Mouse (Mus musculus) liver, embryonic 16.5 days (tissue): ENCODE measurements around the gene Rbm8a. TPM values are rescaled to one million over a fixed set of nuclear protein-coding genes. Genes with fewer than 3 reads are reported as not detected.

Experiments used
- ATAC-seq: fragments of 200-750 bp; cut with Nextera tagmentation; 2 replicates; pipeline ENCODE4 v1.8.0; 2017; ENCODE audit warnings: low read depth, mild to moderate bottlenecking, moderate number of reproducible peaks, moderate library complexity
- H3K27ac ChIP-seq: fragments of 300-500 bp; sonication (generic); 2 replicates; pipeline ENCODE4 v1.5.1; 2014; ENCODE audit warnings: mild to moderate bottlenecking, low read length
- H3K27me3 ChIP-seq: fragments of 300-500 bp; sonication (generic); 2 replicates; pipeline ENCODE4 v1.6.1; 2014; ENCODE audit warnings: low read depth, low read length, mixed read lengths; ENCODE audit not compliant: control insufficient read depth, insufficient read depth
- H3K36me3 ChIP-seq: fragments of 300-500 bp; sonication (generic); 2 replicates; pipeline ENCODE4 v1.6.1; 2014; ENCODE audit warnings: mild to moderate bottlenecking; ENCODE audit not compliant: control insufficient read depth, insufficient read depth
- H3K4me1 ChIP-seq: fragments of 300-500 bp; sonication (generic); 2 replicates; pipeline ENCODE4 v1.6.1; 2014; ENCODE audit warnings: low read depth, low read length, mixed read lengths; ENCODE audit not compliant: control insufficient read depth
- H3K4me2 ChIP-seq: fragments of 300-500 bp; sonication (generic); 2 replicates; pipeline ENCODE4 v1.6.1; 2014; ENCODE audit warnings: low read depth, low read length, mixed read lengths
- H3K4me3 ChIP-seq: fragments of 300-500 bp; sonication (generic); 2 replicates; pipeline ENCODE4 v1.5.1; 2014; ENCODE audit warnings: low read depth, mild to moderate bottlenecking, low read length
- H3K9ac ChIP-seq: fragments of 300-500 bp; sonication (generic); 2 replicates; pipeline ENCODE4 v1.6.1; 2014; ENCODE audit warnings: low read depth, low read length
- H3K9me3 ChIP-seq: fragments of 300-500 bp; sonication (generic); replicated peaks from 2 replicates; pipeline ENCODE4 v1.6.1; 2016; ENCODE audit warnings: low read length; ENCODE audit not compliant: control insufficient read depth
- WGBS: fragments of 180-500 bp; shearing (Covaris S2); extraction: QIAGEN DNeasy Blood & Tissue Kit; methylation state at CpG from one replicate; pipeline ENCODE4 v1.1.7; 2014; ENCODE audit not compliant: insufficient replicate concordance; 5-methylcytosine and 5-hydroxymethylcytosine counted together
- polyA plus RNA-seq: library from polyadenylated mRNA; unstranded; fragments of >200 nt; fragmentation: Nextera tagmentation; extraction: Ambion mirVana; gene quantifications from 2 replicates; pipeline ENCODE4 v1.2.1, GENCODE M21; 2015

Rbm8a gene
- polyA plus RNA-seq, 1 experiment from 2014 or later, result 48.4 TPM

- no peak for ATAC-seq
- WGBS, result 31% methylated on average over 6 of the region's 6 CpGs
- H3K4me1 ChIP-seq, result peaks cover 31% of the 10 kb centered on the region
- H3K36me3 ChIP-seq, result no peaks in the 10 kb centered on the region
- H3K9me3 ChIP-seq, result no peaks in the 10 kb centered on the region
- no peak overlapping the region for H3K4me3 ChIP-seq
- H3K27me3 ChIP-seq, result peaks cover 59% of the 10 kb centered on the region
- H3K4me2 ChIP-seq, result no peak overlapping the region
- H3K27ac ChIP-seq, result no peak overlapping the region
- H3K9ac ChIP-seq, result no peak overlapping the region
Observed at GRCm38 (mm10) chr3:96595661-96596060, 34.1 kb upstream of the Rbm8a start.

GRCm38 (mm10) chr3:96596228-96596707, 33.5 kb upstream of the Rbm8a start, which contains the start of gene Ankrd34a:
Ankrd34a (plus strand) TSS chr3:96596636.
- Histone ChIP-seq H3K4me1 (peaks cover 31% of the 10 kb centered on the region), H3K36me3 (no peaks in the 10 kb centered on the region), H3K4me2 (peak within 1 kb of the TSS; percentile 50), H3K27me3 (peaks cover 65% of the 10 kb centered on the region), H3K27ac (no peak within 1 kb of the TSS), H3K9me3 (no peaks in the 10 kb centered on the region), H3K9ac (peak within 1 kb of the TSS; percentile 23), H3K4me3 (peak within 1 kb of the TSS; percentile 38)
- 2% methylated on average over 23 of the region's 23 CpGs for WGBS
- ATAC-seq, result no peak

DNA sequence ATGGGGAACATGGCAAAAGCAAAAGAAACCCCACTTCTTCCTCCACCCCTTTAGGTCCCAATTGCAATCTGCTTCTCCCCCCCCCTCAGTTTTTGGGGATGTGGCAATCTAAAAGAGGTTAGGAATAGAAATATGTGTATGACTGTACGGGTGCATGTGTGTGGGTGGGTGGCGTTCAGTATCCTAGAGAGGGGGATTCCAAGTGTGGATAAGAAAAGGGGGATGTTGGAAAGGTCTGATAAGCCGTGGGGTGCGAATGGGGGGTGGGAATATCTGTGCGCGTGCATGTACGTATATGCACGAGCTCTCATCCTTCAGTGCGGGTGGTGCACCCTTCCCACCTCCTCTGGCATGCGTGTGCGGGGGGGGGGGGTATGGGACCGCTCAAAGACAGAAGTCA, 32.9 kb upstream of the Rbm8a start:
- H3K4me1 ChIP-seq, result peaks cover 31% of the 10 kb centered on the region
- ATAC-seq, result no peak
- H3K4me3 ChIP-seq, result peak overlapping the region; percentile 28
- WGBS, result 3% methylated on average over 11 of the region's 12 CpGs
- peaks cover 71% of the 10 kb centered on the region for H3K27me3 ChIP-seq
- no peaks in the 10 kb centered on the region for H3K9me3 ChIP-seq
- no peak overlapping the region for H3K9ac ChIP-seq
- H3K4me2 ChIP-seq, result peak overlapping the region; percentile 50
- H3K36me3 ChIP-seq, result no peaks in the 10 kb centered on the region
- H3K27ac ChIP-seq, result no peak overlapping the region

GRCm38 (mm10) chr3:96597435-96597891, 32.3 kb upstream of the Rbm8a start:
- peak overlapping the region; percentile 23 for H3K9ac ChIP-seq
- H3K9me3 ChIP-seq, result no peaks in the 10 kb centered on the region
- H3K4me1 ChIP-seq, result peaks cover 26% of the 10 kb centered on the region
- peaks cover 73% of the 10 kb centered on the region for H3K27me3 ChIP-seq
- peak overlapping the region; percentile 50 for H3K4me2 ChIP-seq
- no peak overlapping the region for H3K27ac ChIP-seq
- no peak for ATAC-seq
- H3K36me3 ChIP-seq, result no peaks in the 10 kb centered on the region
- WGBS, result 0% methylated on average over 40 of the region's 40 CpGs
- peak overlapping the region; percentile 38 for H3K4me3 ChIP-seq

DNA sequence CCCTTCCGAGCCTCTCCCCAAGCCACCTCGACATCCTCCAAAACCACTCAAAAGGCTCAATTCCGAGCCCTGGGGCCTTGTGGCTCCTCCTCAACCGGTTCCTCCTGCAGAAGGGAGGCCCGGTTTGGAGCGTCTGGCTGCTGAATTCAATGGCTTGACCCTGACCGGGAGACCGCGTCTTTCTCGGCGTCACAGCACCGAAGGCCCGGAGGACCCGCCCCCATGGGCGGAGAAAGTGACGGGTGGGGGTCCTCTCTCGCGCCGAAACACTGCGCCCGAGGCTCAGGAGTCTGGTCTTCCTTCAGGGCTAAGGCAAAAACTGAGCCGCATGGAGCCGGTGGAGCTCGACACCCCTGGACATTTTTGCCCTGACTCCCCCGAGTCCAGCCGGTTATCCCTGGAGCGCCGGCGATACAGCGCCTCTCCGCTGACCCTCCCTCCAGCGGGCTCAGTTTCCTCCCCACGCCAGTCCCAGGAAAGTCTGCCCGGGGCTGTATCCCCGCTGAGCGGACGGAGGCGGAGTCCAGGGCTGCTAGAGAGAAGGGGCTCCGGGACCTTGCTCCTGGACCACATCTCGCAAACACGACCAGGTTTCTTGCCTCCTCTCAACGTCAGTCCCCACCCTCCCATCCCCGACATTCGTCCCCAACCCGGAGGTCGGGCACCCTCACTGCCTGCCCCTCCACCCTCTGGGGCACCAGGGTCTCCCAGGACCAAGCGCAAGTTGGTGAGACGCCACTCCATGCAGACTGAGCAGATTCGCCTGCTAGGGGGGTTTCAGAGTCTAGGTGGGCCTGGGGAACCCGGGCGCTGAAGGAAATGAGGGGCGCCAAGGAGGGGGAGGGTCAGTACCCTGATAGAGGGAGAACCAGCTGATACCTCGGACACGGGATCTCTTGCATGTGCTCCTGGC, 31.3 kb upstream of the Rbm8a start:
- H3K9me3 ChIP-seq, result no peaks in the 10 kb centered on the region
- no peak for ATAC-seq
- peaks cover 76% of the 10 kb centered on the region for H3K27me3 ChIP-seq
- peak overlapping the region; percentile 38 for H3K4me3 ChIP-seq
- peaks cover 22% of the 10 kb centered on the region for H3K4me1 ChIP-seq
- H3K9ac ChIP-seq, result no peak overlapping the region
- no peak overlapping the region for H3K27ac ChIP-seq
- H3K36me3 ChIP-seq, result no peaks in the 10 kb centered on the region
- peak overlapping the region; percentile 50 for H3K4me2 ChIP-seq
- WGBS, result 4% methylated on average over 54 of the region's 54 CpGs

- no peaks in the 10 kb centered on the region for H3K36me3 ChIP-seq
- 50% methylated on average over 8 of the region's 8 CpGs for WGBS
- no peak overlapping the region for H3K27ac ChIP-seq
- H3K4me3 ChIP-seq, result no peak overlapping the region
- H3K4me2 ChIP-seq, result no peak overlapping the region
- peaks cover 22% of the 10 kb centered on the region for H3K4me1 ChIP-seq
- peaks cover 76% of the 10 kb centered on the region for H3K27me3 ChIP-seq
- no peaks in the 10 kb centered on the region for H3K9me3 ChIP-seq
- H3K9ac ChIP-seq, result no peak overlapping the region
- no peak for ATAC-seq
Observed at GRCm38 (mm10) chr3:96599069-96599393, 30.7 kb upstream of the Rbm8a start.

DNA sequence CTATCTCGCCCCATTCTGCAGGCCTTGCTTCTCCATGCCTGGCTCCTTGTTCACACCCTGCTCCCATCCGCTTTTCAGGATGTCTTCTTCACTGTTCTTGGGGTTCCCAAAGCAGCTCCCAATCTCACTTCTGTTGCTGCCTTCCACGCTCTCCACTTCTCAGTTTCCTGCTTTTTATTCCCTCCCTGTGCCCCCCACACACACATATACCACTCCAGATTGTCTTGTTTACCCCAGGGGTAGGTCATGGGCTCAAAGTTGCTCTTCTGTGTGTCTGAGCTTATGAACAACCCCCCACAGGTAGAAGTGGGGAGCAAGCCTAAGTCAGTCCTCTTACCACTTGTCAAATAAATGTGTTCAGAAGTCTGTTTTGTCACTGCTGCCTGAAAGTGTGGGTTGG, 30.3 kb upstream of the Rbm8a start:
- H3K9me3 ChIP-seq, result no peaks in the 10 kb centered on the region
- H3K4me1 ChIP-seq, result peaks cover 22% of the 10 kb centered on the region
- ATAC-seq, result no peak
- no peaks in the 10 kb centered on the region for H3K36me3 ChIP-seq
- H3K9ac ChIP-seq, result no peak overlapping the region
- WGBS, result 66% methylated on average over 3 of the region's 3 CpGs
- peaks cover 76% of the 10 kb centered on the region for H3K27me3 ChIP-seq
- H3K4me3 ChIP-seq, result no peak overlapping the region
- H3K27ac ChIP-seq, result no peak overlapping the region
- no peak overlapping the region for H3K4me2 ChIP-seq

DNA sequence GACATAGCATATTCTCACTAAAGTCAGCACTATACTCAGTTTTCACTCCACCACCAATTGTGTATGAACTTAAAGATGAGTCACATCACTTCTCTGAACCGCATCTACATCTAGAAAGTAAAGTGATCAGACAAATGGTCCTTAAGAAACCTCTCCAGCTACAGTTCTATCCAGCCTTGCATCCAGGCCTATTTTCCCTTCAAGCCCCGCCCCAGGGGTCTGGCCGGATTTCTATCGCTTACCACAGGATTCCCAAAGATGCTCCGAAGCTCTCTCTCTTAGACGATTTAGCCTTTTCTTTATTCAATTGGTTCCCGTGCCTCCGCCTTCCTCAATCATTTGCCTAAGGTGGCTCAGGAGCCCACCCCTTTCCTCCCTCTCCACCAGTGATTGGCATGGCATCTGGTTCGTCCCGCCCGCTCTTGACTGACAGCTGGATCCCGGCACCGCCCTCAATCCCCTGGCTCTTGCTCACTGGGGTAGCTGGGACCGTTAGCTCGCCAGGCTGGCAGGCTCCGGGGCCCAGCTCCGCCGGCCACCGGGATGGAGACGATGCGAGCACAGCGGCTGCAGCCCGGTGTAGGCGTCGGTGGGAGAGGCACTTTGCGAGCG, 29.0 kb upstream of the Rbm8a start, which contains the start of gene Lix1l:
TSS of gene Lix1l (plus strand) at position 511 of the 612 bp plus-strand sequence.
- ATAC-seq, result peak; percentile 95
- no peaks in the 10 kb centered on the region for H3K36me3 ChIP-seq
- peaks cover 66% of the 10 kb centered on the region for H3K27me3 ChIP-seq
- under 1% methylated on average over 27 of the region's 27 CpGs for WGBS
- peak within 1 kb of the TSS; percentile 87 for H3K4me2 ChIP-seq
- peak within 1 kb of the TSS; percentile 68 for H3K4me3 ChIP-seq
- H3K4me1 ChIP-seq, result peaks cover 22% of the 10 kb centered on the region
- H3K9me3 ChIP-seq, result no peaks in the 10 kb centered on the region
- peak within 1 kb of the TSS; percentile 40 for H3K27ac ChIP-seq
- H3K9ac ChIP-seq, result peak within 1 kb of the TSS; percentile 52
